ENCODE assay signal across 28 mouse cellular contexts in the genomic region with DNA sequence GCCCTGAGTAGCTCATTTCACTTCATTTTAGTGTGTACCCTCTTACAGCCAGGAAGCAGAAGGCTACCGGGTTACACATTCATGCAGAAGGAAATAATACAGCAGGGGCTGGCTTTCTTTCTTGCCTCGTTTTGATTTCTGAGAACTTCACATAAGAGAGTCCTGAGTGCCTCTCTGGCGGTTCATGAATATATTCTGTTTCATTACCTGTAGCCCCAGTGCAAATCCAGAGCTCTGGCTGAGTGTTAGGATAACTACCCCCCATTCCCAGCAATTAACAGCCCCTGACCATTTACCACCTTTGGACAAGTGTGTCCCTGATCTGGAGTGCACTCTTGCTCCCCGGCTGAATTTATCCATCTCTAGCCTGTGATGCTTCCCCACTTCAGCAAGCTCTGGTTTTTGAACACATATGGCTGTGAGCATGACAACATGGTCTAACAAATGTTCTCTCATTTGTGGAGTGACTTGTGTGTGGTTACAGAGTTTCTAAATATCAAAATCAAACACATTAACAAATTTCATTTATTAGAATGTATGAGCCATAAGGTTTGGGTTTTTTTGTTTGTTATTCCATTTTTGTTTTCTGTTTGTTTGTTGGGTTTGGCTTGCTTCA.
A peak's percentile ranks its signal among the peaks of the same experiment; 100 is the strongest.
DNase-seq lines count a peak whose midpoint lies in the region; ATAC-seq and TF ChIP-seq lines count a peak whose summit lies in the region.
"Had no signal": no experiment of that assay in that cellular context is flagged by ENCODE, and none has a peak within 500 bp of the region (broad histone marks: within the 10 kb centered on the region; RNA-seq: fewer than 3 reads in every experiment).

No protein-coding gene starts in this region.

- no peak overlapping the region for H3K9ac ChIP-seq in forebrain, embryonic 15.5 days (replicated peaks)
- no peak overlapping the region for H3K9ac ChIP-seq in forebrain, embryonic 12.5 days
- no peak overlapping the region for H3K9ac ChIP-seq in lung, embryonic 14.5 days
- no peak overlapping the region for H3K9ac ChIP-seq in midbrain, embryonic 15.5 days
- H3K9ac ChIP-seq in midbrain, embryonic 11.5 days (ENCODE audit: low read length): no peak overlapping the region
- H3K9ac ChIP-seq: embryonic facial prominence, embryonic 13.5 days; heart, embryonic 13.5 days; hindbrain, embryonic 15.5 days; limb, embryonic 15.5 days; liver, embryonic 13.5 days; neural tube, embryonic 15.5 days had no signal

- H3K9me3 ChIP-seq in forebrain, embryonic 15.5 days: no peaks in the 10 kb centered on the region
- H3K9me3 ChIP-seq in forebrain, embryonic 12.5 days: no peaks in the 10 kb centered on the region
- H3K9me3 ChIP-seq in lung, embryonic 14.5 days (ENCODE audit: low read depth, low read length): no peaks in the 10 kb centered on the region
- no peaks in the 10 kb centered on the region for H3K9me3 ChIP-seq in midbrain, embryonic 15.5 days
- H3K9me3 ChIP-seq in midbrain, embryonic 11.5 days (ENCODE audit: control insufficient read depth, low read length): no peaks in the 10 kb centered on the region
- H3K9me3 ChIP-seq: embryonic facial prominence, embryonic 13.5 days; heart, embryonic 13.5 days; hindbrain, embryonic 15.5 days; limb, embryonic 10.5 days; limb, embryonic 15.5 days; liver, embryonic 13.5 days; neural tube, embryonic 15.5 days had no signal

- DNase-seq in lung, embryonic 14.5 days: peak; percentile 13
- no peak for DNase-seq in lung, postnatal 14 days
- no peak for DNase-seq in midbrain, embryonic 11.5 days (ENCODE audit: low spot score, missing footprints)
- no peak for DNase-seq in yolk sac, embryonic 10.5 days (ENCODE audit: low spot score)
- DNase-seq: adrenal gland, postnatal 10 days; cerebellum, adult 11-12 months; cerebellum, adult 9-11 months; gastrocnemius, postnatal 10 days; heart, postnatal 10 days; kidney, adult 11 months; kidney, postnatal 36 days; liver, embryonic 13.5 days; lung, adult 18-20 months; retina, postnatal 1 day; right cerebral cortex, postnatal 14 days; thymus, postnatal 4 days had no signal

- H3K4me2 ChIP-seq in forebrain, embryonic 15.5 days (replicated peaks): no peak overlapping the region
- no peak overlapping the region for H3K4me2 ChIP-seq in forebrain, embryonic 12.5 days
- H3K4me2 ChIP-seq in lung, embryonic 14.5 days: no peak overlapping the region
- H3K4me2 ChIP-seq in midbrain, embryonic 15.5 days: no peak overlapping the region
- no peak overlapping the region for H3K4me2 ChIP-seq in midbrain, embryonic 11.5 days
- H3K4me2 ChIP-seq: embryonic facial prominence, embryonic 13.5 days; heart, embryonic 13.5 days; hindbrain, embryonic 15.5 days; limb, embryonic 15.5 days; liver, embryonic 13.5 days; neural tube, embryonic 15.5 days had no signal

- peaks cover 37% of the 10 kb centered on the region for H3K4me1 ChIP-seq in forebrain, embryonic 15.5 days
- peaks cover 28% of the 10 kb centered on the region for H3K4me1 ChIP-seq in forebrain, embryonic 12.5 days
- H3K4me1 ChIP-seq in lung, embryonic 14.5 days (ENCODE audit: insufficient read depth): no peaks in the 10 kb centered on the region
- peaks cover 24% of the 10 kb centered on the region for H3K4me1 ChIP-seq in midbrain, embryonic 15.5 days
- H3K4me1 ChIP-seq in midbrain, embryonic 11.5 days (ENCODE audit: control insufficient read depth, insufficient read depth, low read length): peaks cover 17% of the 10 kb centered on the region
- H3K4me1 ChIP-seq: embryonic facial prominence, embryonic 13.5 days; liver, embryonic 13.5 days had no signal

- no peak for ATAC-seq in forebrain, embryonic 15.5 days (replicated peaks)
- ATAC-seq in forebrain, embryonic 12.5 days (ENCODE audit: low FRiP score): no peak
- no peak for ATAC-seq in lung, embryonic 14.5 days (ENCODE audit: insufficient read depth)
- ATAC-seq in midbrain, embryonic 15.5 days (replicated peaks): peak; percentile 13; the same call in 1 of the 2 replicates
- ATAC-seq in midbrain, embryonic 11.5 days (ENCODE audit: low FRiP score): no peak
- ATAC-seq: inflammation-experienced regulatory T-cells, adult 6 months; Patski had no signal

- no peak for TF ChIP-seq CTCF in lung, embryonic 14.5 days (IDR thresholded peaks at IDR 0.05; ENCODE audit: low read depth)

- H3K4me3 ChIP-seq in forebrain, embryonic 15.5 days: no peak overlapping the region
- H3K4me3 ChIP-seq in forebrain, embryonic 12.5 days (replicated peaks): no peak overlapping the region
- H3K4me3 ChIP-seq in lung, embryonic 14.5 days (ENCODE audit: low read depth, low read length): no peak overlapping the region
- no peak overlapping the region for H3K4me3 ChIP-seq in midbrain, embryonic 15.5 days
- no peak overlapping the region for H3K4me3 ChIP-seq in midbrain, embryonic 11.5 days (ENCODE audit: low read depth, low read length)
- H3K4me3 ChIP-seq: embryonic facial prominence, embryonic 13.5 days; heart, embryonic 13.5 days; hindbrain, embryonic 15.5 days; limb, embryonic 10.5 days; limb, embryonic 15.5 days; liver, embryonic 13.5 days; neural tube, embryonic 15.5 days had no signal

- H3K36me3 ChIP-seq in forebrain, embryonic 15.5 days: no peaks in the 10 kb centered on the region
- H3K36me3 ChIP-seq in forebrain, embryonic 12.5 days (replicated peaks): no peaks in the 10 kb centered on the region
- H3K36me3 ChIP-seq in lung, embryonic 14.5 days (ENCODE audit: insufficient read depth): no peaks in the 10 kb centered on the region
- no peaks in the 10 kb centered on the region for H3K36me3 ChIP-seq in midbrain, embryonic 15.5 days (replicated peaks)
- no peaks in the 10 kb centered on the region for H3K36me3 ChIP-seq in midbrain, embryonic 11.5 days (ENCODE audit: control insufficient read depth, insufficient read depth, low read length)
- H3K36me3 ChIP-seq: embryonic facial prominence, embryonic 13.5 days; heart, embryonic 13.5 days; hindbrain, embryonic 15.5 days; limb, embryonic 10.5 days; limb, embryonic 15.5 days; liver, embryonic 13.5 days; neural tube, embryonic 15.5 days had no signal

- 21% methylated on average over 4 of the region's 4 CpGs for WGBS in forebrain, embryonic 15.5 days
- 25% methylated on average over 4 of the region's 4 CpGs for WGBS in forebrain, embryonic 12.5 days
- WGBS in lung, embryonic 14.5 days: 39% methylated on average over 4 of the region's 4 CpGs
- WGBS in midbrain, embryonic 15.5 days: 31% methylated on average over 4 of the region's 4 CpGs
- WGBS in midbrain, embryonic 11.5 days: 61% methylated on average over 4 of the region's 4 CpGs

- H3K27me3 ChIP-seq in forebrain, embryonic 15.5 days: no peaks in the 10 kb centered on the region
- peaks cover 4% of the 10 kb centered on the region; the same call in 1 of the 2 replicates for H3K27me3 ChIP-seq in forebrain, embryonic 12.5 days
- H3K27me3 ChIP-seq in lung, embryonic 14.5 days (ENCODE audit: insufficient read depth, low read length): no peaks in the 10 kb centered on the region
- no peaks in the 10 kb centered on the region for H3K27me3 ChIP-seq in midbrain, embryonic 15.5 days (replicated peaks)
- no peaks in the 10 kb centered on the region; the same call in 1 of the 2 replicates for H3K27me3 ChIP-seq in midbrain, embryonic 11.5 days (ENCODE audit: control insufficient read depth, insufficient read depth, low read length)
- H3K27me3 ChIP-seq: embryonic facial prominence, embryonic 13.5 days; hindbrain, embryonic 15.5 days; limb, embryonic 15.5 days; liver, embryonic 13.5 days; neural tube, embryonic 15.5 days; Patski had no signal

- H3K27ac ChIP-seq in forebrain, embryonic 15.5 days (replicated peaks): peak overlapping the region; percentile 36; the same call in 1 of the 2 replicates
- no peak overlapping the region for H3K27ac ChIP-seq in forebrain, embryonic 12.5 days
- no peak overlapping the region for H3K27ac ChIP-seq in lung, embryonic 14.5 days (ENCODE audit: low read depth)
- H3K27ac ChIP-seq in midbrain, embryonic 15.5 days: 0 out of 2 replicates have a peak overlapping the region, but pooled peaks have one; percentile 28
- no peak overlapping the region for H3K27ac ChIP-seq in midbrain, embryonic 11.5 days (ENCODE audit: low read depth, low read length)
- H3K27ac ChIP-seq: embryonic facial prominence, embryonic 13.5 days; heart, embryonic 13.5 days; hindbrain, embryonic 15.5 days; limb, embryonic 10.5 days; limb, embryonic 15.5 days; liver, embryonic 13.5 days; macrophage; neural tube, embryonic 15.5 days had no signal

Comparison
In these comparisons a context has a peak if more than half of its experiments do, and no peak if none do; other contexts are left out.
1. H3K27ac ChIP-seq: peak in forebrain, embryonic 15.5 days (single experiment) and midbrain, embryonic 15.5 days (single experiment); none in forebrain, embryonic 12.5 days (single experiment), lung, embryonic 14.5 days (single experiment) and midbrain, embryonic 11.5 days (single experiment).